Mouse (Mus musculus) stomach, embryonic 14.5 days (tissue): ENCODE results near the gene Nat14. TPM values are rescaled to one million over a fixed set of nuclear protein-coding genes. Genes with fewer than 3 reads are reported as not detected.

Experiments
- ATAC-seq: fragments of 200-750 bp; cut with Nextera tagmentation; 2 replicates; pipeline ENCODE4 v1.8.0; 2017; ENCODE audit warnings: low read depth, moderate TSS enrichment; ENCODE audit not compliant: insufficient number of reproducible peaks, insufficient read depth, low FRiP score
- H3K27ac ChIP-seq: fragments of 300-500 bp; sonication (generic); 2 replicates; pipeline ENCODE4 v1.5.1; 2014; ENCODE audit warnings: mild to moderate bottlenecking, low read length, moderate library complexity, mixed read lengths
- H3K27me3 ChIP-seq: fragments of 300-500 bp; sonication (generic); 2 replicates; pipeline ENCODE4 v1.6.1; 2014; ENCODE audit warnings: low read length, control low read depth, mixed read lengths; ENCODE audit not compliant: control insufficient read depth, insufficient read depth
- H3K36me3 ChIP-seq: fragments of 300-500 bp; sonication (generic); 2 replicates; pipeline ENCODE4 v1.6.1; 2014; ENCODE audit warnings: mild to moderate bottlenecking, control low read depth, low read length, moderate library complexity, mixed read lengths; ENCODE audit not compliant: control insufficient read depth, insufficient read depth
- H3K4me1 ChIP-seq: fragments of 300-500 bp; sonication (generic); 2 replicates; pipeline ENCODE4 v1.6.1; 2014; ENCODE audit warnings: low read length, control low read depth, mixed read lengths; ENCODE audit not compliant: control insufficient read depth, insufficient read depth
- H3K4me2 ChIP-seq: fragments of 300-500 bp; sonication (generic); replicated peaks from 2 replicates; pipeline ENCODE4 v1.6.1; 2014; ENCODE audit warnings: low read depth, low read length, control low read depth
- H3K4me3 ChIP-seq: fragments of 300-500 bp; sonication (generic); 2 replicates; pipeline ENCODE4 v1.5.1; 2014; ENCODE audit warnings: low read depth, low read length, control low read depth
- H3K9ac ChIP-seq: fragments of 300-500 bp; sonication (generic); replicated peaks from 2 replicates; pipeline ENCODE4 v1.6.1; 2014; ENCODE audit warnings: low read depth, mild to moderate bottlenecking, control low read depth, low read length, moderate library complexity, mixed read lengths
- H3K9me3 ChIP-seq: fragments of 300-500 bp; sonication (generic); 2 replicates; pipeline ENCODE4 v1.6.1; 2016; ENCODE audit warnings: low read depth, low read length, control low read depth; ENCODE audit not compliant: control insufficient read depth
- WGBS: fragments of 180-500 bp; shearing (Covaris S2); extraction: QIAGEN DNeasy Blood & Tissue Kit; methylation state at CpG from one replicate; pipeline ENCODE4 v1.1.7; 2014; 5-methylcytosine and 5-hydroxymethylcytosine counted together
- polyA plus RNA-seq: library from polyadenylated mRNA; unstranded; fragments of >200 nt; fragmentation: Nextera tagmentation; extraction: Ambion mirVana; gene quantifications from 2 replicates; pipeline ENCODE4 v1.2.1, GENCODE M21; 2014

Nat14 gene
- polyA plus RNA-seq, 1 experiment from 2014 or later = 3.5 TPM

DNA sequence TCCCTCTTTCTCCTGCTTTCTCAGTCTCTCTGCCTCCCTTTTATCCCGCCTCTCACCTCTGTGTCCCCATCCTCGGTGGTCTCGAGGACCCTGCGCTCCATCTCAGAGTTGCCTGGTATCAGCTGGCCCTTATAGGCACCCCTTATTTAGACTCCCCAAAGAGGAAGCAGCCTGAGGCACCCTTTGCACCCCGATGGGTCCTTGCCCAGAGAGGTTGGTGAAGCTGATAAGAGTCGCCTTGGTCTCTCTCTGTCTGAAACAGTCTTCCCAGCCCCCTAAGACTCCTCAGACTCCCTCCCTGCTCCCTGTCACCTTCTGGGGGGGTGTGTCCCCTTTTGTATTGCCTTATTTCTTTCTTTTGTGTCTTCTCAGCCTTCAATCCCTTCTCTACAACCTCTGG, 49.2 kb downstream of the Nat14 start, which contains the start of gene Sbk3:
Gene Sbk3 (minus strand): TSS at position 101 of the 400 bp plus-strand sequence.
- H3K36me3 ChIP-seq = no peaks in the 10 kb centered on the region
- no peak within 1 kb of the TSS for H3K9ac ChIP-seq
- no peaks in the 10 kb centered on the region for H3K9me3 ChIP-seq
- no peak within 1 kb of the TSS for H3K27ac ChIP-seq
- no peak for ATAC-seq
- no peaks in the 10 kb centered on the region for H3K4me1 ChIP-seq
- H3K4me2 ChIP-seq = no peak within 1 kb of the TSS
- H3K27me3 ChIP-seq = no peaks in the 10 kb centered on the region
- 40% methylated on average over 6 of the region's 6 CpGs for WGBS
- H3K4me3 ChIP-seq = no peak within 1 kb of the TSS

- no peaks in the 10 kb centered on the region for H3K36me3 ChIP-seq
- no peak for ATAC-seq
- H3K4me3 ChIP-seq = no peak overlapping the region
- H3K27ac ChIP-seq = no peak overlapping the region
- no peak overlapping the region for H3K4me2 ChIP-seq
- no peak overlapping the region for H3K9ac ChIP-seq
- H3K9me3 ChIP-seq = no peaks in the 10 kb centered on the region
- WGBS = 13% methylated on average over 7 of the region's 7 CpGs
- no peaks in the 10 kb centered on the region for H3K27me3 ChIP-seq
- no peaks in the 10 kb centered on the region for H3K4me1 ChIP-seq
Measured at GRCm38 (mm10) chr7:4971710-4972109, 49.9 kb downstream of the Nat14 start.

DNA sequence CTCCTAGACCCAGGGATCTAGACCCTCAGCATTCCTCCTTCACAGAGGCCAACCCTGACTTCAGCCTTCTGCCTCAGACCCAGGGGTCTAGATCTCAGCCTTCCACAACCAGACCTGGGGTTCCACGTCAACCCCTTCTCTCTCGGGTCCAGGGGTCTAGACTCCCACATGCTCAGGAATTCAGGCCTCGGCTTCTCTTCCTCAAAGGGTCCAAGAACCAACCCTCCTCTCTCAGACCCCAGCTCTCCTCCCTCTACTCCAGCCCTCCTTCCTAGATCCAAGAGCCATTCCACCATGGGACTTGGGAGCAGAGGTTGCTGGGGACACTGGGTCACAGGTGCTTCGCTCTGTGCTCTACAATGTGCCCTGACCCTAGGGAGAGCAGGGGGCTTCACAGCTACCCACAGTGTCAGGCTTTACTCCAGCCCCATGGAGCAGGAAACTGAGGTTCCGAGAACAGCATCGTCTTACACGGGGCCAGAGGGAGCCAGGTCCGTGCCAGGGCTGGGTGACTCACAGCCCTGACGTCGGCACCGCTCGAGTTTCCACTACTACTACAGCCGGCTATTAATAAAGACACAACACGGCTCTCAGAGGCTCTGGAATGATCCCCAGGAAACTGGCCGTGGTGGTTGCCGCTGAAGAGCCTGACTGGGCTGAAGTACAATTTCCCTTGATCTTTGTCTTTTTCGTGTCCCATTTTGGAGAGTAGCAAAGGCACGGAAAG, 50.7 kb downstream of the Nat14 start:
- no peak for ATAC-seq
- WGBS = 72% methylated on average over 18 of the region's 18 CpGs
- Histone ChIP-seq H3K27ac (no peak overlapping the region), H3K9me3 (no peaks in the 10 kb centered on the region), H3K4me2 (no peak overlapping the region), H3K27me3 (no peaks in the 10 kb centered on the region), H3K36me3 (no peaks in the 10 kb centered on the region), H3K4me1 (no peaks in the 10 kb centered on the region), H3K4me3 (no peak overlapping the region), H3K9ac (no peak overlapping the region)

Other genes starting within 250 kb of the Nat14 start
- 84.8 and 94.2 TPM in 2 replicates for gene Hspbp1, start 237.0 kb upstream of the Nat14 start, polyA plus RNA-seq
- 2.3 and 4.0 TPM in 2 replicates for gene Brsk1, start 231.4 kb upstream of the Nat14 start, polyA plus RNA-seq
- gene Tmem150b, start 196.8 kb upstream of the Nat14 start, polyA plus RNA-seq = 0.36 and 0.78 TPM in 2 replicates
- 59.2 and 59.4 TPM in 2 replicates for gene Kmt5c, start 181.9 kb upstream of the Nat14 start, polyA plus RNA-seq
- 72.0 and 85.2 TPM in 2 replicates for gene Cox6b2, start 168.9 kb upstream of the Nat14 start, polyA plus RNA-seq
- not detected in 2 replicates for gene Fam71e2, start 150.7 kb upstream of the Nat14 start, polyA plus RNA-seq
- 0.17 and 0.27 TPM in 2 replicates for gene Il11, start 139.2 kb upstream of the Nat14 start, polyA plus RNA-seq
- 0.55 TPM in 1 of 2 replicates, not detected in the other for gene Tmem190, start 139.1 kb upstream of the Nat14 start, polyA plus RNA-seq
- 8.7 and 10.6 TPM in 2 replicates for gene Tmem238, start 132.4 kb upstream of the Nat14 start, polyA plus RNA-seq
- gene Rpl28, start 129.2 kb upstream of the Nat14 start, polyA plus RNA-seq = 301 and 312 TPM in 2 replicates
- 318 and 349 TPM in 2 replicates for gene Ube2s, start 109.4 kb upstream of the Nat14 start, polyA plus RNA-seq
- gene Shisa7, start 77.3 kb upstream of the Nat14 start, polyA plus RNA-seq = 0.70 and 1.0 TPM in 2 replicates
- 7.0 and 7.8 TPM in 2 replicates for gene Isoc2b, start 51.8 kb upstream of the Nat14 start, polyA plus RNA-seq
- gene Isoc2a, start 44.9 kb upstream of the Nat14 start, polyA plus RNA-seq = 0.94 and 0.98 TPM in 2 replicates
- not detected in 2 replicates for gene Gm36210, start 15.5 kb upstream of the Nat14 start, polyA plus RNA-seq
- gene Zfp628, start 6.8 kb upstream of the Nat14 start, polyA plus RNA-seq = 4.3 and 4.5 TPM in 2 replicates
- 3.3 and 3.9 TPM in 2 replicates for gene Ssc5d, start 3.8 kb downstream of the Nat14 start, polyA plus RNA-seq
- 0.55 and 1.4 TPM in 2 replicates for gene Sbk2, start 42.4 kb downstream of the Nat14 start, polyA plus RNA-seq
- gene Sbk3, start 49.1 kb downstream of the Nat14 start, polyA plus RNA-seq = 0.07 TPM in 1 of 2 replicates, not detected in the other
- gene Zfp579, start 74.1 kb downstream of the Nat14 start, polyA plus RNA-seq = 39.5 and 48.8 TPM in 2 replicates
- 14.1 and 18.0 TPM in 2 replicates for gene Zfp524, start 92.4 kb downstream of the Nat14 start, polyA plus RNA-seq
- gene Fiz1, start 92.7 kb downstream of the Nat14 start, polyA plus RNA-seq = 33.0 and 35.7 TPM in 2 replicates
- 1.2 and 3.3 TPM in 2 replicates for gene Gm44973, start 93.5 kb downstream of the Nat14 start, polyA plus RNA-seq
- gene Zfp865, start 98.3 kb downstream of the Nat14 start, polyA plus RNA-seq = 8.9 and 9.1 TPM in 2 replicates
- 22.4 and 25.0 TPM in 2 replicates for gene Ccdc106, start 98.5 kb downstream of the Nat14 start, polyA plus RNA-seq
- not detected in 2 replicates for gene 4632433K11Rik, start 112.1 kb downstream of the Nat14 start, polyA plus RNA-seq
- gene Zfp784, start 116.4 kb downstream of the Nat14 start, polyA plus RNA-seq = 4.6 and 6.2 TPM in 2 replicates
- 35.7 and 44.1 TPM in 2 replicates for gene Zfp580, start 129.5 kb downstream of the Nat14 start, polyA plus RNA-seq
- 106 and 119 TPM in 2 replicates for gene U2af2, start 140.1 kb downstream of the Nat14 start, polyA plus RNA-seq
- gene Epn1, start 158.2 kb downstream of the Nat14 start, polyA plus RNA-seq = 63.2 and 63.4 TPM in 2 replicates
- gene Rfpl4, start 194.9 kb downstream of the Nat14 start, polyA plus RNA-seq = not detected in 2 replicates
- gene Rasl2-9, start 203.9 kb downstream of the Nat14 start, polyA plus RNA-seq = 0.25 TPM in 1 of 2 replicates, not detected in the other
- gene Vmn1r55, start 227.6 kb downstream of the Nat14 start, polyA plus RNA-seq = not detected in 2 replicates